Mouse (Mus musculus): Measurements from ENCODE around the gene 1110025L11Rik.
"Not testable (repeated sequence)": the region's sequence is repeated elsewhere in the genome, so short reads cannot be mapped to it uniquely, and the experiment has no call there.

1110025L11Rik gene

DNA sequence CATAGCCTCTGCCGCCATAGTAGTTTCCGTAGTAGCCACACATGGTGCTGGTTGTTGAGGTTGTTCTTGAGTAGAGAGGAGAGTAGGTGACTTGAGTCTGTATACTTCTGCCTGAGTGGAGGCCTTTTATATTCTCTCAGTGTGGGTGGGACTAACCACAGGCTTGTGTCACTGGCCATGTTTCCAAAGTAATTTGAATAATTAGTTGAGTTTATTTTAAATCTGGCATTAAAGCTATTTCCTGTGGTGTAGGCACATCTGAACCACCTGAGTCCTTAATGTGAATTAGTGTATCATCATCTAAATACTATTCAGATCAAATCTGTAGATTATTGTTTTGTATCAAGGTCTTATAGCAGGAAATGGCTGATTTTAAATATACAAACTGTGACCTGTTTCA, at the start of gene 1110025L11Rik:
Gene 1110025L11Rik (minus strand): TSS at position 101 of the 400 bp plus-strand sequence.
- DNase-seq (ENCODE audit: low spot score) = not testable (repeated sequence)

DNA sequence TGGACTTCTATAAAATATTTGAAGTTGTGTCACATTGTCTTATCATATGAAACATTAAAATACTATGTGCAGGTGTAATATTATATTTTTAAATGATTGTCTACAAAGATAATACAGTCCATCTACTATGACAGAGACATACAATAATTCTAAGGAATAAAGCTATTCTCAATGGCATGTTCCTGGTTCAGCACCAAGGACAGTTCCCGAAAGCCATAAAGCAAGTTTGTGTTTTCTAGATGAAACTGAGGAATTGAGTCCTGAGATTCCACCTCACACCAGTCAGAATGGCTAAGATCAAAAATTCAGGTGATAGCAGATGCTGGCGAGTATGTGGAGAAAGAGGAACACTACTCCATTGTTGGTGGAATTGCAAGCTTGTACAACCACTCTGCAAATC, 7.2 kb upstream of the 1110025L11Rik start:
- DNase-seq (ENCODE audit: low spot score) = peak; percentile 38

DNA sequence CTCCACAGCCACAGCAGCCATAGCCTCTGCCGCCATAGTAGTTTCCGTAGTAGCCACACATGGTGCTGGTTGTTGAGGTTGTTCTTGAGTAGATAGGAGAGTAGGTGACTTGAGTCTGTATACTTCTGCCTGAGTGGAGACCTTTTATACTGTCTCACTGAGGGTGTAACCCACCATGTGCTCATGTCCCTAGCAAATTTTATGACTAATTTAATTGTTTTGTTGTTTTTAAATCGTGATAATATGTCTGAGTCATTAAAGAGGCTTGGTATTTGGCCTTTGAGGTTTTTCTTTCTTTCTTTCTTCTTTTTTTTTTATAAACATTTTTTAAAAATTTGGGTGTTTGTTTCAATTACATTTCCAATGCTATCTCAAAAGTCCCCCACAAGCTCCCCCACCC, 16.0 kb downstream of the 1110025L11Rik start, which contains the start of gene Krtap6-5:
Gene Krtap6-5 (minus strand): TSS at position 101 of the 400 bp plus-strand sequence.
- no peak for DNase-seq (ENCODE audit: low spot score)

DNA sequence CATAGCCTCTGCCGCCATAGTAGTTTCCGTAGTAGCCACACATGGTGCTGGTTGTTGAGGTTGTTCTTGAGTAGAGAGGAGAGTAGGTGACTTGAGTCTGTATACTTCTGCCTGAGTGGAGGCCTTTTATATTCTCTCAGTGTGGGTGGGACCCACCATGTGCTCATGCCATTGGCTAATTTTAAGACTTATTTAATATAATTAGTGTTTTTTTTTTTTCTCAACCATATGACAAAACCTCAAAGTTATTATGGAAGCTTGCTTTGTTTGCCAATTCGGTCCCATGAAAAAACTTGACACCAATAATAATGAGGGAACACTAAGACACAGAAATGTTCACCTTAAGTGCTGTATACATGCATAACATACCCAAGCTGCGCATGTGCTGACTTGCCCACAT, 22.4 kb downstream of the 1110025L11Rik start, which contains the start of gene Gm10228:
Gene Gm10228 (minus strand): TSS at position 101 of the 400 bp plus-strand sequence.
- not testable (repeated sequence) for DNase-seq (ENCODE audit: low spot score)

DNA sequence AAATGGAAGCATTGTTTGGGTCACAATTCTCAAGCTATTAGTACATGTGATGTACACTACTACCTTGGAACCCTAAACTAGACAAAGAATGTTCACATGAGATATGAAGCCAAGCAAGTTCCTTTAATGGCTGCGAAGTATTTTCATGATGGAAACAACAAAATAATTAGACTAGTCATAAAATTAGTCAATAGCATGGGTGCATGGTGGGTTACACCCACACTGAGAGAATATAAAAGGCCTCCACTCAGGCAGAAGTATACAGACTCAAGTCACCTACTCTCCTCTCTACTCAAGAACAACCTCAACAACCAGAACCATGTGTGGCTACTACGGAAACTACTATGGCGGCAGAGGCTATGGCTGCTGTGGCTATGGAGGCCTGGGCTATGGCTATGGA, 32.4 kb downstream of the 1110025L11Rik start, which contains the start of gene Krtap6-1:
Gene Krtap6-1 (plus strand): TSS at position 301 of the 400 bp plus-strand sequence.
- DNase-seq (ENCODE audit: low spot score) = not testable (repeated sequence)

DNA sequence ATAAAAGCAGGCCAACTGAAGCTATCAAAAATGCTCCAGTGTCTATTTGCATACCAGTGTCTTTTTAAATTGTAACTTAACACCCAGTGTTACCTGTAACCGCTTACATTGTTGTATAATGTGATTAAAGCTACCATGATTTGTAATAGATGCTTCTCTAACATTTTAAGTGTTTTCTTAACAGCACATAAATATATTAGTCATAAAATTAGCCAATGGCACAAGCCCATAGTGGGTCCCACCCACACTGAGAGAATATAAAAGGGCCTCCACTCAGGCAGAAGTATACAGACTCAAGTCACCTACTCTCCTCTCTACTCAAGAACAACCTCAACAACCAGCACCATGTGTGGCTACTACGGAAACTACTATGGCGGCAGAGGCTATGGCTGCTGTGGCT, 48.8 kb downstream of the 1110025L11Rik start, which contains the start of gene Gm10229:
Gene Gm10229 (plus strand): TSS at position 301 of the 400 bp plus-strand sequence.
- DNase-seq (ENCODE audit: low spot score) = not testable (repeated sequence)

DNA sequence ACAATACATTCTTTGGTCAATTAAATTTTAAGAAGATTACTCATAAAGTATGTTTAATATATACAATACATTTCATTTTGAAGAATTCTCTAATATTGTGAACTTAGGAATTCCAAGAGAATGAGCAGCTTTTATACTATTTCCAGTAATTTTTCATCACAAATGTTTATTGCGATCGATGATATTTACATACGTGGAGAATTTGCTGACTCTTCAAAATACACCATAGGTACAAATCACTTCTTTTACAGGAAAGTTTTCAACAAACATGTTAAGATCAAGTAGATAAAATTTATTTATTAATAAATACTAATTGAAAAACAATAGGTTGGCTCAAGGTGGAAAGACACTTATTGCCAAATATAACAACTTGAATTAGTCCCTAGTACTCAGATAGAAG, 49.8 kb downstream of the 1110025L11Rik start:
- no peak for DNase-seq (ENCODE audit: low spot score)
